Mouse (Mus musculus) ES-Bruce4 (cell line): ENCODE results near the gene Kcnj14. TPM values are rescaled to one million over a fixed set of nuclear protein-coding genes. Genes with fewer than 3 reads are reported as not detected.
A peak's percentile ranks its signal among the peaks of the same experiment; 100 is the strongest.

Source experiments
- H3K27ac ChIP-seq: 2 replicates; pipeline ENCODE4 v1.5.1; 2012; ENCODE audit warnings: low read length, inconsistent platforms; ENCODE audit not compliant: insufficient read depth
- H3K27me3 ChIP-seq: 2 replicates; pipeline ENCODE4 v1.6.1; 2012; ENCODE audit warnings: mild to moderate bottlenecking, low read length, inconsistent platforms; ENCODE audit not compliant: control insufficient read depth, poor library complexity, insufficient read depth, severe bottlenecking
- H3K36me3 ChIP-seq: 2 replicates; pipeline ENCODE4 v1.6.1; 2012; ENCODE audit warnings: inconsistent platforms, mild to moderate bottlenecking, low read length, moderate library complexity; ENCODE audit not compliant: control insufficient read depth, poor library complexity, insufficient read depth, severe bottlenecking
- H3K4me1 ChIP-seq: one replicate; pipeline ENCODE4 v1.8.1; 2011; ENCODE audit warnings: low read length; ENCODE audit not compliant: control insufficient read depth, insufficient read depth
- H3K4me3 ChIP-seq: 2 replicates; pipeline ENCODE4 v1.5.1; 2011; ENCODE audit warnings: low read depth, mild to moderate bottlenecking, low read length
- H3K9ac ChIP-seq: 2 replicates; pipeline ENCODE4 v1.6.1; 2012; ENCODE audit warnings: low read depth, mild to moderate bottlenecking, inconsistent platforms; ENCODE audit not compliant: poor library complexity, severe bottlenecking
- H3K9me3 ChIP-seq: replicated peaks from 2 replicates; pipeline ENCODE4 v1.6.1; 2012; ENCODE audit warnings: mild to moderate bottlenecking, low read length, inconsistent platforms; ENCODE audit not compliant: control insufficient read depth, poor library complexity, insufficient read depth, severe bottlenecking
- CTCF ChIP-seq: IDR thresholded peaks from one replicate; pipeline ENCODE4 v1.8.1; 2011; ENCODE audit warnings: low read depth, low read length
- EP300 ChIP-seq: IDR thresholded peaks from 2 replicates; pipeline ENCODE4 v1.6.1; 2011; ENCODE audit warnings: low read depth, low read length; ENCODE audit not compliant: insufficient read depth
- POLR2A ChIP-seq: IDR thresholded peaks from one replicate; pipeline ENCODE4 v1.8.1; 2011; ENCODE audit warnings: low read length; ENCODE audit not compliant: insufficient read depth
- polyA plus RNA-seq: library from polyadenylated mRNA; stranded (reverse); fragments of >200 nt; gene quantifications from 2 replicates; pipeline ENCODE4 v1.2.4, GENCODE M21; 2011; ENCODE audit warnings: low read depth; ENCODE audit not compliant: missing spikeins, insufficient read depth, insufficient read length

Kcnj14 gene
- polyA plus RNA-seq, 1 experiment = not detected

DNA sequence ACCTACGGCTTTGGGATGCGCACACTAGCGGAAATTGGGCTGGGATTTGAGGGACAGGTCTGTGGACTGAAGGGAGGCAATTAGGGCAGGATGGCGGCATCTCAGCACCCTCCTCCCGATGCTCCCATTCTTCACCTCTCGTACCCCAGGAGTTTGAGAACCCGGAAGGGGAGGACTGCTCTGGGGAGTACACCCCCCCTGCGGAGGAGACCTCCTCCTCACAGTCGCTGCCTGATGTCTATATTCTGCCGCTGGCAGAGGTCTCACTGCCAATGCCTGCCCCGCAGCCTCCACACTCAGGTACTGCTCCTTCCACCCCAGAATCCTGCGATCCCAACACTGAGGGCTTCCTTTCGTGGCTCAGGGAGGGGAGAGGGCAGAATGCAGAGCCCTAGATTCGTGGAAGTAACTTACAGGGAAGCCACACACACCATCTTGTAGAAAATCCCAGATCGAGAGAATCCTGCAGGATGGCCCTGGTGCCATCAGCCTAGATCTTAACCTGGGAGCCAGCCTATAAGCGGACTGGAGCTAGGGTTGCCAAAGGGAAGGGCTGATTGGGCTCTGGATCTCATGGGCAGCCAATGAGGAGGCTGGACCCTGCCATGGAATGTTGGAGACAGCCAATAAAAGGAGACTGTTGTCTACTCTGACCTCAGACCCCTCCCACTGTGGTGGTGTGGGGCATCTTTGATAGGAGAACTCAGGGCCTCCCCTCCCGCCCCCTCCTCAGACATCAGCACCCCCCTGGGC is 37.7 kb downstream of the Kcnj14 start:
- TF ChIP-seq EP300 (no peak), POLR2A (no peak), CTCF (no peak)
- H3K27ac ChIP-seq = no peak overlapping the region
- no peaks in the 10 kb centered on the region for H3K27me3 ChIP-seq
- H3K4me1 ChIP-seq = peaks cover 3% of the 10 kb centered on the region
- no peaks in the 10 kb centered on the region for H3K36me3 ChIP-seq
- H3K9ac ChIP-seq = peak overlapping the region; percentile 26
- H3K4me3 ChIP-seq = peak overlapping the region; percentile 69
- no peaks in the 10 kb centered on the region for H3K9me3 ChIP-seq

DNA sequence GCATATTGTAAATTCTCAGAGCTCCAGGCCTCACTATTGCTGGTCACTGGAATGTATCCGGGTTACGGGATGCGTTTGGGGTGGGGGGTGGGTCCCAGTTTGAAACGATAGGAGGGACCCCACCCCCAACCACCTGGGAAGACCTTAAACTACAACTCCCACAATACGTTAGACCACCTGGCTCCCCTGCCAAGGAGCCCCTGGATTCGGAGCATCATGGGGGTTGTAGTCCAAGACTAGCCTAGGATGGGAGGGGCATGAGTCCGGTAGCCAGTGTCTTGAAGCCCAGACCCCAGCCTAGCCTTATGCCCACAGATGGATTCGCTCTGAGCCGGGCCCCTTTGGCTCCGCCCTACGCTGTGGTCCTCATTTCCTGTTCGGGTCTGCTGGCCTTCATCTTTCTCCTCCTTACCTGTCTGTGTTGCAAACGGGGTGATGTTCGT is 38.4 kb downstream of the Kcnj14 start:
- peaks cover 3% of the 10 kb centered on the region for H3K4me1 ChIP-seq
- no peak overlapping the region for H3K27ac ChIP-seq
- no peaks in the 10 kb centered on the region for H3K36me3 ChIP-seq
- H3K9ac ChIP-seq = peak overlapping the region; percentile 66
- H3K9me3 ChIP-seq = no peaks in the 10 kb centered on the region
- no peak for TF ChIP-seq POLR2A
- H3K27me3 ChIP-seq = no peaks in the 10 kb centered on the region
- H3K4me3 ChIP-seq = peak overlapping the region; percentile 69

DNA sequence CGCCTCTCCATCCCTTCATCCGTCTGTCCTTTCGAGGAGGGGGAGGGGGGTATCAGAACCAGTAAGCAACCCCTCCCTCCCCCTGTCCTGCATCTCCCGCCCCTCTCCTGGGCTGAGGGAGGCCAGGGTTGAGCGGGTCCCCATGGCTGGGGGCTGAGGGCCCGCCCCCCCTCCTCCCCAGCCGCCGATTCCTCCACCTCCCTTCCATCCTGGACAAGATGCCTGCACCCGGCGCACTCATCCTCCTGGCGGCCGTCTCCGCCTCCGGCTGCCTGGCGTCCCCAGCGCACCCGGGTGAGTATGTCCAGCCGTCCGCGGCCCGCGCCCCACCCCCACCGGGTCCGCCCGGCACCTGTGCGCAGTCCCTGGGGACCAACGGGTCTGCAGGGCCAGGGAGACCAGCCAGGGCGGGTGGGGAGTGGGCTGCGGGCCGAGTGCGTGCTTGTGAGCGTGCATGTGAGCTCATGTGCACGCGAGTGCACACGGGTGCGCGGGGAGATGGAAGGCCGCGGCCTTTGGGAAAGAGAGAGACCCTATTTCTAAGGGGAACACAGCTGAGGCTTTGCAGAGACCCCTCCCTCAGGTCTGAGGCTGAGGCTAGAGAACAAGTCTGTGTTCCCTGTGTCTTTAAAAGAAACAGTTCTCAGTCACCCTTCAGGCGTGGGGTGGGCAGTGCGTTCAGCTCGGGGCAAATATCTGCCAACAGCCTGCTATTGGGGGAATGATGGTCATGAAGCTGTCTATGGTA is 39.0 kb downstream of the Kcnj14 start:
- Histone ChIP-seq H3K4me1 (peaks cover 3% of the 10 kb centered on the region), H3K9me3 (no peaks in the 10 kb centered on the region), H3K36me3 (no peaks in the 10 kb centered on the region), H3K27me3 (no peaks in the 10 kb centered on the region), H3K9ac (peak overlapping the region; percentile 66), H3K27ac (no peak overlapping the region), H3K4me3 (peak overlapping the region; percentile 69)
- TF ChIP-seq CTCF (no peak), POLR2A (no peak), EP300 (no peak)

DNA sequence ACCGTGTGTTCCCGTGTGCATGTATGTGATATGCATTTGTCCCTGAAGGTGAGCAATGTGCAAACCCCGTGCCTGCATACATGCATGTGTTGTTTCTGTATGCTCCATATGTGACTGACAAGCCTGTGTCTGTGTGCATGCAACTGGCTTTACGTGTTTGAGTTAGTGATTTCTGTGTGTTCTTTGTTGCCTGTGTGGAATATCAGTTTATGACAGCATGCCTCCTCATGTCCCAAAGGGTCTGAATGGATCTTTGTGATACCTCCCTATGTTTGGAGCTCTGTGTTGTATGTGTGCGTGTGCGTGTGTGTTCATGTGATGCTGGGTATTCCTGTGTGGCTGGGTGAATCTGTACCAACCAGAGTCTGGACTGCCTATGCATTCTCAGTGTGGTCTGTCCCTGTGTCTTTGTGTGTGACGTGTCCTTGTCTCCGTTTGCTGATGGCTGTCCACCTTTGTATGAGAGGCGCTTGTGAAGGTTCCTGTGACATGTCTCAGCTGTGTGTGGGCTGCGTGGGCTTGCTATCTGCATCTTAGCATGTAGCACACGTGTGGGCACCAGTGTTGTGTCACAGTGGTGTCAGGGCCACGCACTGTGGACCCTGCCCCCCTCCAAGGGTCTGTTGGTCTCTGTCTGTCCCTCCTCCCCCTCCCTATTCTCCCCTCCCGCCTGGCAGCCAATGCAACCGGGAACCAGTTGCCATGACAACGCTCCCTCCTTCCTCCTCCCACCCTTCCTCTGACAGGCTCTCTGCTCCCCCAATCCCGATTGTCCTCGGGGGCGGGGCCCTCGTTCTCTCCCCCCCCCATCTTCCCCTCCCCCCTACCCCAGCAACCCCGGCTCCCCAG is 39.8 kb downstream of the Kcnj14 start, which contains the start of gene Sult2b1:
TSS of gene Sult2b1 (minus strand) at position 146 of the 849 bp plus-strand sequence.
- Histone ChIP-seq H3K4me1 (peaks cover 3% of the 10 kb centered on the region), H3K4me3 (peak within 1 kb of the TSS; percentile 69), H3K27me3 (no peaks in the 10 kb centered on the region), H3K36me3 (no peaks in the 10 kb centered on the region), H3K9ac (peak within 1 kb of the TSS; percentile 66), H3K27ac (no peak within 1 kb of the TSS), H3K9me3 (no peaks in the 10 kb centered on the region)
- no peak for TF ChIP-seq POLR2A
- no peak for TF ChIP-seq CTCF
- TF ChIP-seq EP300 = no peak

GRCm38 (mm10) chr7:45783511-45784091 is 41.0 kb downstream of the Kcnj14 start, which contains the start of gene Lmtk3:
Gene Lmtk3 (plus strand): TSS chr7:45783738.
- Histone ChIP-seq H3K9ac (peak within 1 kb of the TSS; percentile 49), H3K4me1 (peaks cover 3% of the 10 kb centered on the region), H3K9me3 (no peaks in the 10 kb centered on the region), H3K4me3 (peak within 1 kb of the TSS; percentile 63), H3K36me3 (no peaks in the 10 kb centered on the region), H3K27me3 (no peaks in the 10 kb centered on the region), H3K27ac (no peak within 1 kb of the TSS)
- TF ChIP-seq POLR2A (no peak), CTCF (peak; percentile 10)
